Mouse (Mus musculus) olfactory bulb, adult 2 months (tissue): ENCODE data around the gene Phf20.

Experiments used
- CTCF ChIP-seq: fragments of 200-500 bp; IDR thresholded peaks from 2 replicates; pipeline ENCODE4 v1.5.1; 2012; ENCODE audit warnings: low read depth, mild to moderate bottlenecking, low read length, moderate library complexity; ENCODE audit not compliant: insufficient read depth
- POLR2A ChIP-seq: fragments of 200-500 bp; IDR thresholded peaks from 2 replicates; pipeline ENCODE4 v1.6.1; 2012; ENCODE audit warnings: mild to moderate bottlenecking, low read depth, low read length, moderate library complexity; ENCODE audit not compliant: insufficient read depth

DNA sequence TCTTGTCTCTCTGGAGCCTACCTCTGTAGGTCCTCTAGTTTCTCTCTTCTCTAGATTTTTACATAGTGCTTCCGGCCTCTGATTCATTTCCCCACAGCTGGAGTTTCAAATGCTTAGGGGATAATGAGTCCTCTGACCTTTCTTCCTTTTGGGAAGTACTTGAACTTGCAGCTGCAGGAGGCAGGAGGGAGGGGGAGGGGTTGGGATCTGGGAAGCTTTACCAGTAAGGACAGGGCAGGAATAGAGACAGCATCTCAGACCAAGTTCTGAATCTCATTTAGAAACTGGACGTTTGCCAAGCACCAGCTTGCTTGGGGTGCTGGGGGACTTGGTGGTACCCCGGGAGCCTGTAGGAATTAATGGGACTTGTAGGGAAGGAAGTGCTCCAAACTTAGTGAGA, 3.7 kb downstream of the Phf20 start:
- TF ChIP-seq CTCF (no peak), POLR2A (no peak)
